Mouse (Mus musculus): ENCODE data around the gene Flt1. TPM values are rescaled to one million over a fixed set of nuclear protein-coding genes. Genes with fewer than 3 reads are reported as not detected.

The Flt1 gene
- polyA plus RNA-seq, 1 experiment from 2014 or later = 14.0 TPM

GRCm38 (mm10) chr5:147727481-147727880 lies 1.7 kb upstream of the Flt1 start:
- peaks cover 47% of the 10 kb centered on the region for H3K27me3 ChIP-seq (ENCODE audit: control insufficient read depth, insufficient read depth, low read depth, low read length)
- no peak for ATAC-seq
- WGBS = 13% methylated on average over 12 of the region's 12 CpGs

GRCm38 (mm10) chr5:147726701-147727393 lies 1.0 kb upstream of the Flt1 start:
- 4% methylated on average over 18 of the region's 18 CpGs for WGBS
- no peak for ATAC-seq
- peaks cover 51% of the 10 kb centered on the region for H3K27me3 ChIP-seq (ENCODE audit: control insufficient read depth, insufficient read depth, low read depth, low read length)
- no peaks in the 10 kb centered on the region for H3K36me3 ChIP-seq (ENCODE audit: control insufficient read depth, insufficient read depth, low read length)
- no peaks in the 10 kb centered on the region for H3K9me3 ChIP-seq (replicated peaks; ENCODE audit: control insufficient read depth, low read length, poor library complexity, severe bottlenecking)
- H3K4me3 ChIP-seq (ENCODE audit: low read depth, low read length) = no peak overlapping the region; the same call in 1 of the 2 replicates
- no peak overlapping the region for H3K27ac ChIP-seq (ENCODE audit: low read length)
- H3K4me1 ChIP-seq (ENCODE audit: control insufficient read depth, insufficient read depth, low read length) = peaks cover 19% of the 10 kb centered on the region
- no peak overlapping the region for H3K9ac ChIP-seq (ENCODE audit: low read depth, low read length)
- H3K4me2 ChIP-seq (ENCODE audit: low read length) = no peak overlapping the region; the same call in 1 of the 2 replicates

More at GRCm38 (mm10) chr5:147727481-147727880, 1.7 kb upstream of the Flt1 start:
- no peak overlapping the region for H3K4me2 ChIP-seq (ENCODE audit: low read length)
- H3K4me3 ChIP-seq (ENCODE audit: low read depth, low read length) = no peak overlapping the region
- H3K27ac ChIP-seq (ENCODE audit: low read length) = no peak overlapping the region
- H3K9me3 ChIP-seq (replicated peaks; ENCODE audit: control insufficient read depth, low read length, poor library complexity, severe bottlenecking) = no peaks in the 10 kb centered on the region
- H3K9ac ChIP-seq (ENCODE audit: low read depth, low read length) = no peak overlapping the region
- peaks cover 19% of the 10 kb centered on the region for H3K4me1 ChIP-seq (ENCODE audit: control insufficient read depth, insufficient read depth, low read length)
- H3K36me3 ChIP-seq (ENCODE audit: control insufficient read depth, insufficient read depth, low read length) = no peaks in the 10 kb centered on the region

GRCm38 (mm10) chr5:147724945-147725830 lies 623 bp downstream of the Flt1 start:
- Histone ChIP-seq H3K27me3 (ENCODE audit: control insufficient read depth, insufficient read depth, low read depth, low read length) (peaks cover 66% of the 10 kb centered on the region), H3K4me2 (ENCODE audit: low read length) (peak overlapping the region; percentile 69), H3K4me1 (ENCODE audit: control insufficient read depth, insufficient read depth, low read length) (peaks cover 19% of the 10 kb centered on the region), H3K36me3 (ENCODE audit: control insufficient read depth, insufficient read depth, low read length) (no peaks in the 10 kb centered on the region), H3K4me3 (ENCODE audit: low read depth, low read length) (peak overlapping the region; percentile 40), H3K9ac (ENCODE audit: low read depth, low read length) (peak overlapping the region; percentile 53; the same call in 1 of the 2 replicates), H3K27ac (ENCODE audit: low read length) (no peak overlapping the region), H3K9me3 (replicated peaks; ENCODE audit: control insufficient read depth, low read length, poor library complexity, severe bottlenecking) (no peaks in the 10 kb centered on the region)
- under 1% methylated on average over 63 of the region's 69 CpGs for WGBS
- ATAC-seq = peak; percentile 71

- WGBS = under 1% methylated on average over 14 of the region's 14 CpGs
- Histone ChIP-seq H3K9me3 (replicated peaks; ENCODE audit: control insufficient read depth, low read length, poor library complexity, severe bottlenecking) (no peaks in the 10 kb centered on the region), H3K36me3 (ENCODE audit: control insufficient read depth, insufficient read depth, low read length) (no peaks in the 10 kb centered on the region), H3K9ac (ENCODE audit: low read depth, low read length) (no peak overlapping the region), H3K27me3 (ENCODE audit: control insufficient read depth, insufficient read depth, low read depth, low read length) (peaks cover 67% of the 10 kb centered on the region), H3K4me1 (ENCODE audit: control insufficient read depth, insufficient read depth, low read length) (peaks cover 19% of the 10 kb centered on the region), H3K4me3 (ENCODE audit: low read depth, low read length) (no peak overlapping the region), H3K4me2 (ENCODE audit: low read length) (no peak overlapping the region), H3K27ac (ENCODE audit: low read length) (no peak overlapping the region)
- ATAC-seq = no peak
Measured at GRCm38 (mm10) chr5:147724391-147724790, 1.4 kb downstream of the Flt1 start.

GRCm38 (mm10) chr5:147723811-147724210 lies 2.0 kb downstream of the Flt1 start:
- H3K4me1 ChIP-seq (ENCODE audit: control insufficient read depth, insufficient read depth, low read length) = peaks cover 19% of the 10 kb centered on the region
- H3K9ac ChIP-seq (ENCODE audit: low read depth, low read length) = no peak overlapping the region
- H3K4me3 ChIP-seq (ENCODE audit: low read depth, low read length) = peak overlapping the region; percentile 1; the same call in 1 of the 2 replicates
- WGBS = 7% methylated on average over 17 of the region's 17 CpGs
- H3K4me2 ChIP-seq (ENCODE audit: low read length) = no peak overlapping the region
- H3K9me3 ChIP-seq (replicated peaks; ENCODE audit: control insufficient read depth, low read length, poor library complexity, severe bottlenecking) = no peaks in the 10 kb centered on the region
- no peaks in the 10 kb centered on the region for H3K36me3 ChIP-seq (ENCODE audit: control insufficient read depth, insufficient read depth, low read length)
- H3K27ac ChIP-seq (ENCODE audit: low read length) = no peak overlapping the region
- no peak for ATAC-seq
- H3K27me3 ChIP-seq (ENCODE audit: control insufficient read depth, insufficient read depth, low read depth, low read length) = peaks cover 62% of the 10 kb centered on the region

- Histone ChIP-seq H3K9ac (ENCODE audit: low read depth, low read length) (no peak overlapping the region), H3K9me3 (replicated peaks; ENCODE audit: control insufficient read depth, low read length, poor library complexity, severe bottlenecking) (no peaks in the 10 kb centered on the region), H3K4me1 (ENCODE audit: control insufficient read depth, insufficient read depth, low read length) (peaks cover 17% of the 10 kb centered on the region), H3K27ac (ENCODE audit: low read length) (no peak overlapping the region), H3K4me2 (ENCODE audit: low read length) (no peak overlapping the region), H3K4me3 (ENCODE audit: low read depth, low read length) (no peak overlapping the region), H3K27me3 (ENCODE audit: control insufficient read depth, insufficient read depth, low read depth, low read length) (peaks cover 42% of the 10 kb centered on the region), H3K36me3 (ENCODE audit: control insufficient read depth, insufficient read depth, low read length) (no peaks in the 10 kb centered on the region)
- ATAC-seq = no peak
- 17% methylated on average over 8 of the region's 8 CpGs for WGBS
Measured at GRCm38 (mm10) chr5:147721438-147721837, 4.4 kb downstream of the Flt1 start.

GRCm38 (mm10) chr5:147718335-147718734 lies 7.5 kb downstream of the Flt1 start:
- no peak overlapping the region for H3K4me3 ChIP-seq (ENCODE audit: low read depth, low read length)
- 89% methylated on average over 7 of the region's 7 CpGs for WGBS
- H3K4me2 ChIP-seq (ENCODE audit: low read length) = no peak overlapping the region
- no peak overlapping the region for H3K9ac ChIP-seq (ENCODE audit: low read depth, low read length)
- peaks cover 29% of the 10 kb centered on the region for H3K27me3 ChIP-seq (ENCODE audit: control insufficient read depth, insufficient read depth, low read depth, low read length)
- no peaks in the 10 kb centered on the region for H3K36me3 ChIP-seq (ENCODE audit: control insufficient read depth, insufficient read depth, low read length)
- H3K9me3 ChIP-seq (replicated peaks; ENCODE audit: control insufficient read depth, low read length, poor library complexity, severe bottlenecking) = no peaks in the 10 kb centered on the region
- no peak for ATAC-seq
- no peak overlapping the region for H3K27ac ChIP-seq (ENCODE audit: low read length)
- no peaks in the 10 kb centered on the region for H3K4me1 ChIP-seq (ENCODE audit: control insufficient read depth, insufficient read depth, low read length)

GRCm38 (mm10) chr5:147716697-147717217 lies 9.1 kb downstream of the Flt1 start:
- Histone ChIP-seq H3K36me3 (ENCODE audit: control insufficient read depth, insufficient read depth, low read length) (no peaks in the 10 kb centered on the region), H3K4me2 (ENCODE audit: low read length) (no peak overlapping the region), H3K9ac (ENCODE audit: low read depth, low read length) (no peak overlapping the region), H3K9me3 (replicated peaks; ENCODE audit: control insufficient read depth, low read length, poor library complexity, severe bottlenecking) (no peaks in the 10 kb centered on the region), H3K27me3 (ENCODE audit: control insufficient read depth, insufficient read depth, low read depth, low read length) (peaks cover 19% of the 10 kb centered on the region), H3K4me1 (ENCODE audit: control insufficient read depth, insufficient read depth, low read length) (no peaks in the 10 kb centered on the region), H3K27ac (ENCODE audit: low read length) (no peak overlapping the region), H3K4me3 (ENCODE audit: low read depth, low read length) (no peak overlapping the region)
- 76% methylated on average over 15 of the region's 15 CpGs for WGBS
- no peak for ATAC-seq

All from midbrain, embryonic 16.5 days (tissue).